Mouse (Mus musculus): Measurements from ENCODE around the gene Snx29.

GRCm38 (mm10) chr16:11746036-11746435, 423.3 kb downstream of the Snx29 start:
- TF ChIP-seq CTCF (IDR thresholded peaks at IDR 0.05; ENCODE audit: borderline replicate concordance, insufficient read depth, low read depth, low read length) (no peak), POLR2A (IDR thresholded peaks at IDR 0.05; ENCODE audit: borderline replicate concordance, insufficient read depth, low read length) (no peak)
